Mouse (Mus musculus) cortical plate, adult 2 months (tissue): ENCODE measurements around the gene Lcn8. TPM values are rescaled to one million over a fixed set of nuclear protein-coding genes. Genes with fewer than 3 reads are reported as not detected.

ENCODE experiments used
- H3K27ac ChIP-seq: fragments of 200-500 bp; 2 replicates; pipeline ENCODE4 v1.5.1; 2012; ENCODE audit warnings: low read length, control low read depth, inconsistent platforms; ENCODE audit not compliant: insufficient read depth
- H3K4me1 ChIP-seq: fragments of 200-500 bp; 2 replicates; pipeline ENCODE4 v1.6.1; 2011; ENCODE audit warnings: low read length; ENCODE audit not compliant: control insufficient read depth, insufficient read depth
- H3K4me3 ChIP-seq: fragments of 200-500 bp; 2 replicates; pipeline ENCODE4 v1.5.1; 2011; ENCODE audit warnings: mild to moderate bottlenecking, low read length, control low read depth; ENCODE audit not compliant: insufficient read depth
- CTCF ChIP-seq: fragments of 200-500 bp; IDR thresholded peaks from 2 replicates; pipeline ENCODE4 v1.5.1; 2011; ENCODE audit warnings: mild to moderate bottlenecking, control low read depth, low read length; ENCODE audit not compliant: insufficient read depth; ENCODE audit errors: extremely low read depth
- POLR2A ChIP-seq: fragments of 200-500 bp; IDR thresholded peaks from 2 replicates; pipeline ENCODE4 v1.6.1; 2011; ENCODE audit warnings: mild to moderate bottlenecking, low read length, control low read depth; ENCODE audit not compliant: insufficient read depth; ENCODE audit errors: extremely low read depth
- polyA plus RNA-seq: library from polyadenylated mRNA; depleted of rRNA; stranded (reverse); fragments of >200 nt; gene quantifications from 2 replicates; pipeline ENCODE4 v1.2.3, GENCODE M21; 2012; rRNA removed

Lcn8 gene
- polyA plus RNA-seq, 1 experiment, result not detected

- no peak overlapping the region for H3K27ac ChIP-seq
- H3K4me3 ChIP-seq, result no peak overlapping the region
- H3K4me1 ChIP-seq, result no peaks in the 10 kb centered on the region
- TF ChIP-seq POLR2A (no peak), CTCF (no peak)
Observed at GRCm38 (mm10) chr2:25701001-25701400, 48.1 kb downstream of the Lcn8 start.

- H3K4me3 ChIP-seq, result no peak overlapping the region
- H3K4me1 ChIP-seq, result peaks cover 2% of the 10 kb centered on the region; the same call in 1 of the 2 replicates
- no peak overlapping the region for H3K27ac ChIP-seq
- TF ChIP-seq POLR2A (no peak), CTCF (no peak)
Observed at GRCm38 (mm10) chr2:25703706-25704105, 50.8 kb downstream of the Lcn8 start.

Other genes starting within 250 kb of the Lcn8 start
- 0.38 and 0.48 TPM in 2 replicates for gene Fut7, start 229.9 kb upstream of the Lcn8 start, polyA plus RNA-seq
- 105 and 109 TPM in 2 replicates for gene Abca2, start 224.4 kb upstream of the Lcn8 start, polyA plus RNA-seq
- gene Clic3, start 196.3 kb upstream of the Lcn8 start, polyA plus RNA-seq, result 0.72 and 0.79 TPM in 2 replicates
- gene Paxx, start 192.0 kb upstream of the Lcn8 start, polyA plus RNA-seq, result 137 TPM in 2 replicates
- gene Ptgds, start 183.1 kb upstream of the Lcn8 start, polyA plus RNA-seq, result 2,250 and 2,426 TPM in 2 replicates
- gene Lcn12, start 159.2 kb upstream of the Lcn8 start, polyA plus RNA-seq, result not detected in 2 replicates
- 44.3 and 46.1 TPM in 2 replicates for gene Fbxw5, start 152.4 kb upstream of the Lcn8 start, polyA plus RNA-seq
- gene C8g, start 151.4 kb upstream of the Lcn8 start, polyA plus RNA-seq, result 2.3 and 3.3 TPM in 2 replicates
- 8.4 and 9.1 TPM in 2 replicates for gene Traf2, start 106.2 kb upstream of the Lcn8 start, polyA plus RNA-seq
- 270 and 276 TPM in 2 replicates for gene Edf1, start 95.3 kb upstream of the Lcn8 start, polyA plus RNA-seq
- 1.1 and 1.2 TPM in 2 replicates for gene Mamdc4, start 78.3 kb upstream of the Lcn8 start, polyA plus RNA-seq
- 123 and 129 TPM in 2 replicates for gene Phpt1, start 77.9 kb upstream of the Lcn8 start, polyA plus RNA-seq
- gene Ajm1, start 71.4 kb upstream of the Lcn8 start, polyA plus RNA-seq, result 115 and 125 TPM in 2 replicates
- gene Rabl6, start 44.6 kb upstream of the Lcn8 start, polyA plus RNA-seq, result 158 and 162 TPM in 2 replicates
- 0.02 TPM in 1 of 2 replicates, not detected in the other for gene Ccdc183, start 35.4 kb upstream of the Lcn8 start, polyA plus RNA-seq
- gene Tmem141, start 31.1 kb upstream of the Lcn8 start, polyA plus RNA-seq, result 73.9 and 82.8 TPM in 2 replicates
- gene Fcna, start 25.1 kb upstream of the Lcn8 start, polyA plus RNA-seq, result 0.30 and 0.33 TPM in 2 replicates
- not detected in 2 replicates for gene Lcn5, start 4.8 kb downstream of the Lcn8 start, polyA plus RNA-seq
- gene Lcn6, start 23.7 kb downstream of the Lcn8 start, polyA plus RNA-seq, result not detected in 2 replicates
- gene Lcn10, start 29.6 kb downstream of the Lcn8 start, polyA plus RNA-seq, result not detected in 2 replicates
- not detected in 2 replicates for gene Obp2a, start 46.9 kb downstream of the Lcn8 start, polyA plus RNA-seq
- gene Bmyc, start 53.6 kb downstream of the Lcn8 start, polyA plus RNA-seq, result 99.6 and 101 TPM in 2 replicates
- 0.15 TPM in 1 of 2 replicates, not detected in the other for gene Obp2b, start 83.9 kb downstream of the Lcn8 start, polyA plus RNA-seq
- not detected in 2 replicates for gene Lcn3, start 112.4 kb downstream of the Lcn8 start, polyA plus RNA-seq
- not detected in 2 replicates for gene Lcn11, start 123.9 kb downstream of the Lcn8 start, polyA plus RNA-seq
- gene Gm13539, start 129.1 kb downstream of the Lcn8 start, polyA plus RNA-seq, result not detected in 2 replicates
- not detected in 2 replicates for gene Glt6d1, start 162.7 kb downstream of the Lcn8 start, polyA plus RNA-seq
- not detected in 2 replicates for gene Lcn9, start 170.0 kb downstream of the Lcn8 start, polyA plus RNA-seq
- 0.08 TPM in 1 of 2 replicates, not detected in the other for gene Sohlh1, start 194.1 kb downstream of the Lcn8 start, polyA plus RNA-seq
- 191 and 197 TPM in 2 replicates for gene Kcnt1, start 210.6 kb downstream of the Lcn8 start, polyA plus RNA-seq